Mouse (Mus musculus) spleen, adult 2 months (tissue): ENCODE measurements around the gene Prkg1.

Source experiments
- CTCF ChIP-seq: fragments of 200-500 bp; IDR thresholded peaks from 2 replicates; pipeline ENCODE4 v1.5.1; 2011; ENCODE audit warnings: mild to moderate bottlenecking, inconsistent platforms; ENCODE audit not compliant: insufficient read depth, insufficient read length, insufficient replicate concordance; ENCODE audit errors: extremely low read depth
- POLR2A ChIP-seq: fragments of 200-500 bp; IDR thresholded peaks from 2 replicates; pipeline ENCODE4 v1.6.1; 2011; ENCODE audit warnings: low read depth, low read length, inconsistent platforms

- TF ChIP-seq POLR2A (no peak), CTCF (no peak)
Measured at GRCm38 (mm10) chr19:31650452-31650851, 114.4 kb downstream of the Prkg1 start.
